Mouse (Mus musculus) ovary, postnatal 36 days (tissue): ENCODE data around the gene Rfwd3.
A peak's percentile ranks its signal among the peaks of the same experiment; 100 is the strongest.
"Not testable (repeated sequence)": the region's sequence is repeated elsewhere in the genome, so short reads cannot be mapped to it uniquely, and the experiment has no call there.

Experiments
- DNase-seq: peaks from one replicate; pipeline ENCODE4 v3.0.0; 2022; ENCODE audit warnings: low spot score, mixed read lengths

Gene Rfwd3

DNA sequence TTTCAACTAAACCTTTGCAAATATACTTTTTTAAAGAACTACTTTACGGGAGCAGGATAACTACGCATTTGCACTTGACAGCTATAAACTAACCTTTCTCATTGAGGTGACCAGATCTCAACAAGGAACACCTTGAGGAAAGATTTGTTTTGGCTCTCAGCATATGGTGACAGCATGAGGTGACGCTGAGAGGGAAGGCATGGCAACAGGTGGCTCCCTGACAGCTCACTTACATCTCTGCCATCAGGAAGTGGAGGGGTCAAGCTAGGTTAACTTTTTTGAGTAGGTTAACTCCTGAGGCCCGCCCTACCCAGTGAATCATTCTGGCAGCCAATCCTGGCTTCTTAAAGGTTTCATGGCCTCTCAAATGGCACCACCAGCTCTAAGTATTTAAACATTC is 14.4 kb downstream of the Rfwd3 start:
- DNase-seq, result no peak

DNA sequence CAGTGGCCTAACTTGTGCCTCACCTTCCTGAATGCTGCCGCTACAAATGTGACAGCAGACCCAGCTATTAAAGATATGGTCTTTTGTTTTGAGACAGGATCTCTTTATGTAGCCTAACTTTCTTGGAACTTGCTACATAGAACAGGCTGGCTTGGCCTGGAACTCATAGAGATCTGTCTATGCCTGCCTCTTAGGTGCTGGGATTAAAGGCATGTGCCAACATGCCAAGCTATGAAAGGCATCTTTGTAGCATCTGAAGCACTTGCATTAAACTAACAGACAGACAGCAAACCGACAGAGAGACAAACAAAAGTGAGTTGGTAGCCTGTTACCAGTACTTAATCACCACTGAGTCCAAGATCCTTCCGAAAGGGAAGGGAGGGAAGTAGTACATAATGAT is 17.9 kb downstream of the Rfwd3 start:
- no peak for DNase-seq

- no peak for DNase-seq
These were observed 31.7 kb downstream of the Rfwd3 start for GRCm38 (mm10) chr8:111268277-111268676.

GRCm38 (mm10) chr8:111266161-111266560 is 33.9 kb downstream of the Rfwd3 start:
- DNase-seq, result not testable (repeated sequence)

GRCm38 (mm10) chr8:111264693-111265220 is 35.3 kb downstream of the Rfwd3 start:
- DNase-seq, result no peak

- no peak for DNase-seq
These were observed 38.0 kb downstream of the Rfwd3 start for GRCm38 (mm10) chr8:111261981-111262381.

DNA sequence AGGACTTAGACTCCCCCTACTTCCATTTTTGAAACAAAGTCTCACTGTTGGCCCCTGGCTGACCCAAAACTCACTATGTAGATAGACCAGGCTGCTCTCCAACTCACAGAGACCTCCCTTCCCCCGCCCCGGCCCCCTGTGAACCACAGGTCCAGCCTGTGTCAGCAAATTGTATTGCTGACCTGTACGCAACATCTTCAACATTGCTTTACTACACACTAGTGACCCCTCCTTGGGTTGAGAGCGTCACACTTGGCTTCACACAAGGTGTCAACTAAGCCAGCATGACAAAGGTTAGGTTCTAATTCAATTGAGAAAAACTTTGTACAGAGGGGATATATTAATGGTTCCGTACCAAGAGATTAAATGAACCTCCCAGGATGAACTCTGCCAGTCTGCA is 39.8 kb downstream of the Rfwd3 start:
- no peak for DNase-seq

DNA sequence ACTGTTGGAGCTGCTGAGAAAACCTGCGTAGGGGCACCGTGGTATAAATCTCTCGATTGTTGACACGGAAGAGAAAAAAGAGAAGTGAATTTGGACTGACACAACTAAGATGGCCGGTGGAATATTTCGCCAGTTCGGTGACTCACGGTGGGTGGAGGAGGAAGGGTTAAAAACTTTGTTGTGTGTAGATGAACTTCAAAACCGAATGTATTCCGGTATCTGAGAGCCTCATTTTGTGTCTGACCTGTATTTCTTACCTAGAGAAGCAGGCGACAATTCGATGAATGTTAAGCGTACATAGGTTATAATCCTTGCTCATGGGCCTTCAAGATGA is 40.6 kb downstream of the Rfwd3 start:
- DNase-seq, result no peak

DNA sequence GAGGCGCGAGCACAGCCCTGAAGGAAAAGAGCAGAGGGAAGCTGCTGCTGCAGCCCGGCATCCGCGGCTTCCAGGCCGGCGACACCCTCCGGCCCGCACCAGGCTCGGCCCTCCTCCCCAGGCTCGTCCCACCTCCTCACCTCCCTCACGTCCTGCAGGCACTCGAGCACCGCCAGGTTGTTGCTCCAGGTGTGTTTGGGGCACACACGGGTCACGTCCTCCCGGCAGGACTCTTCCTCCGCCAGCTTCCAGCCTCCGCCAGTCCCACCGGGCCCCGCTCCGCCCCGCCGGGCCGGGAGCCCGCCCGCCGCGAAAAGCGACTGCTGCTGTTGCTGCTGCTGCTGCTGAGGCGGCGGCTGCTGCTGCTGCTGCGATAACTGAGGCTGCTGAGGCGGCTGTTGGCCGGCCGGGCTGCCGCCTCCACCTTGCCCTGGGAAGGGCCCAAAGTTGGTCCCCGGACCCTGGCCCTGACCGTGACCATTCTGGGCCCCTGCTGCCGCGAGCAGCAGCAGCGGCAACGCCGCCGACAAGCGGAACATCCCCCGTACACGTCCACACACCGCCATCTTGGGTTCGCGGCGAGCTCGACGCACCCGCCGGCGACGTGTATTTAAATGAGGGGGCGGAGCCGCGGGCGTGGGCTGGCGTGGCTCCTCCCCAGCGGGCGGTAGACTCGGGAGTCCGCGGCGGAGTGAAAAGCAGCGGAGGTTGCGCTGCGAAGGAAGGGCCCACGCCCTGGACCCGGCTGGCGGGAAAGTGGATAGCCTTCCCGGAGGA is 41.2 kb downstream of the Rfwd3 start, which contains the start of gene Glg1:
Gene Glg1, minus strand, starts transcription at position 586 of the 777 bp plus-strand sequence.
- DNase-seq, result peak; percentile 96

- no peak for DNase-seq
These were observed 41.9 kb downstream of the Rfwd3 start for GRCm38 (mm10) chr8:111258010-111258630.

DNA sequence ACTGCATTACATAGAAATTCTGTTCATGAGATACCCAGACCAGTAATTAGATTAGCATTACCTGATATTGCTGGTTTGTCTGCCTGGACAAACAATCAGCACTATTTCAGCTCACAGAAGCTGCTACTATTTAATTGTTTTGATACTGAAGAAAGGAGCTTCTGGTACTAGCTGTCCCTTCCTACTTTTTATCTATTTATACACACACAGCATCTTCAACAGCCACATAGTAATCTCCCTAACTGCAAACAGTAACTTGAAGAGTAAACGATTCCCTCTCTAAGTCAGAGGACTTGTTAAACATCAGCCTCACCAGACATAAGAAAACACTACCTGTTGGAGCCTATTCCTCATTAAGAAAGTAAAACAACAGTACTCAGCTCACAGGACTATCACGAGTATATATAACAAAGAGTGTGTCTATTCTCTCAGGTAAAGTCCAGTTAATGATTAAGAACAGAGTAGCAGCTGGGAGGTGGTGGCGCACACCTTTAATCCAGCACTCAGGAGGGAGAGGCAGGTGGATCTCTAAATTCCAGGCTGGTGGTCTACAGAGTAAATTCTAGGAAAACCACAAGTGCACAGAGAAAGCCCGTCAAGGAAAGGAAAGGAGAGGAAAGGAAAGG is 47.4 kb downstream of the Rfwd3 start:
- DNase-seq, result no peak

- DNase-seq, result no peak
These were observed 49.9 kb downstream of the Rfwd3 start for GRCm38 (mm10) chr8:111250111-111250510.

DNA sequence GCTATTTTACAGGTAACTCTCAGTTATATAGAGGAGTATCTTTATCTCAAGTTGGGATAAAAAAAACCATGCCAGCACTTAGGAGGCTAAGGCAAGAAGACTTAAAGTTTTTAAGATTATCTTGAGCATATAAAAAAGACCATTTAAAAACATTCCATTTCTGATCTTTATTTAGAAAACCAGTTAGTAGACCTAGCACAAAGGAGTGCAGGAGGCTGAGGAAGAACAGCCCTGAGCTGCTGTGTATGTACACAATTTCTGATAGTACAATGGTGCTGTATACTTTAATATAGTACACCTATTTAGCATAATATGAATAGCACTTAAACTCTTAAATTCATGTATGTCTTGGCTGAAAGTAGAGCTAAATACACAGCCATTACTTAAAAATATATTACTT is 51.9 kb downstream of the Rfwd3 start:
- no peak for DNase-seq

- DNase-seq, result not testable (repeated sequence)
These were observed 53.2 kb downstream of the Rfwd3 start for GRCm38 (mm10) chr8:111246864-111247263.

DNA sequence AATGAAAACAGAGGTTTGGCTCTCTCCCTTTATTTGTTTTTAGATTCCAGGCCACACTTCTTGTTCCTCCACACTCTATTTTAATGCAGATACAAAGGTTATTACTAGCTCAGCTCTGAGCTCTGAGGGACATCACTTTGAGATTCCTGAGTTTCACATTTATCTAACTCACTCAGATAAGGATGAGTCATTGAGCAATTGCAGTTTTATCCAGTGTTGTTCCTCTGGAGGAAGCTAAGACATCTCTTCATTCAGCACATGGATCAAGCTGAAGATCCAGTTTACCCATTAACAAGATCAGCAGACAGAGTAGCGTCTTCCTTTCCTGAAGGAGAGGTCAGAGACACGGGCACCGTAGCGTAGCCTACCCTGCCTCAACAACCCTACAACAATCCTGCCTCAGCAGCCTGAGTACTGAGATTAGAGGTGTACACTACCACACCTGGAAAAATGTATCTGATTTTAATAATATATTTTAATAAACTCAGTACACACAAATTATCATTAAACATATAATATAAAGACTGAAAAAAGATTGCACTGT is 53.7 kb downstream of the Rfwd3 start:
- DNase-seq, result no peak

GRCm38 (mm10) chr8:111237301-111237700 is 62.7 kb downstream of the Rfwd3 start:
- DNase-seq, result no peak

- DNase-seq, result no peak
These were observed 66.3 kb downstream of the Rfwd3 start for GRCm38 (mm10) chr8:111233730-111234129.

DNA sequence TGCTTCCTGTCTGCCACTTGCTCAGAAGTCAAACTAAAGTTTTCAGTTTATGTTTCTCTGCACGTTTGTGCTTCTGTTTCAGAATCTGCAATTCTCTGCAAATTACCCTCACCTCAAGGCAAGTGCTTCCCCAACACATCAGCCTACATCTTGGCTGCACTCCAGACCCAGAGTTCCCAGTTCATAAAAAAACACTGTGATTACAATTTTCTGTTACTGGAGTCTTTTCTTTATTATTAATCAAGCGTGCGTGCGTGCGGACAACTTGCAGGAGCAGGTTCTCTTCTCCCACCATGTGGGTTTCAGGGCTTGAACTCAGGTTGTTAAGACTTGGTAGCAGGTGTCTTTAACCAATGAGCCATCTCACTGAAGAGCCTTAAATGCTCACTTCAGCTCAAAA is 75.9 kb downstream of the Rfwd3 start:
- peak; percentile 20 for DNase-seq
